Mouse (Mus musculus): ENCODE data around the gene Ints7.
A peak's percentile ranks its signal among the peaks of the same experiment; 100 is the strongest.

Ints7 gene

DNA sequence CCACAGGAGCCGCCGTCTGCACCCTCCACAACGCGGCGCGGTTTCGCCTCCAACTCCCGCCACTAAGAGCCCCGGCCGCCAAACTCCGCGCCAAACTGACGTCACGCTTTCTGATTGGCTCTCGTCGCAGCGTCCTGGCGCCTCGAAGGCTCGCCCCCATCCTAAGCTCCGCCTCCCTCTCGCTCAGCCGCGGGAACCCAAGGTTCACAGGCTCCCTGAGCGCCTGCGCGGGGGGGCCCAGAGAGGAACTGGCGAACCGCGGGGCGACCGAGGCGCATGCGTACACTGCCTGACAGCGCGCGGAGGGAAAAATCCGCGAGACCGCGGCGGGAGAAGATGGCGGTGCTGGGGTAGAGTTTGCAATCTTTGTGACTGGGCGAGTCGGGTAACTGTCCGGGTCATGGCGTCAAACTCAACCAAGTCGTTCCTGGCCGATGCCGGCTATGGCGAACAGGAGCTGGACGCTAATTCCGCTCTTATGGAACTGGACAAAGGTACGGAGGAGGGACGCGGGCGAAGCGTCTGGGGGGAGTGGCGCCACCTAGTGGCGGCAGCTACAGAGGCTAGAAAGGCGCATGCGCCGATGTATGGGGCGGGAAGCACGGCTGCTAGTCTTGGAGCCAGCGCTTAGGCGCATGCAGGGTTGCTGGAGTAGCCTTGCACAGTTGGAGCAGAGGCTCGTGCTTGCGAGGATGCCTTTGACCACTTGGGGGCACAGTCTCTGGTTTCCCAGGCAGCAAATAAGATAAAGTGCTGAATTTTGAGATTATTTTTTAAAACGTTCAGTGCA, at the start of gene Ints7, which contains the start of gene Dtl:
Ints7 (plus strand) TSS at position 179 of the 790 bp plus-strand sequence.
Dtl (minus strand) TSS at position 87 of the 790 bp plus-strand sequence.
- DNase-seq (ENCODE audit: low spot score) = peak; percentile 100

DNA sequence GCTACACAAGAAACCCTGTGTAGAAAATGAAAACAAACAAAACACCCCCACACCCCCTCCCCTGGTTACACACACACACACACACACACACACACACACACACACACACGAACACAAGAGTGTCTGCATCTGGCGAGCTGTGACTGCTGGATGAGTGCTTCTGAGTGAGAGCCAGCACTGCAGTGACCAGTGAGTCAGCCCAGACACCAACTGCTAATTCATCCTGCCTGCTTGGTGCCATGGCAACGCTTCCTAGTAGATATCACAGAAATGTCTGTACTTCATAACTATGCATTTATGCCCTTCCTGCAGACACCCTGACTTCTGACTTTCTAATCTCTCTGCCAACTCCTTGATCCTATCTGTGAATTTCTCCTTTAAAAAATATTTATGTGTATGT, 48.3 kb upstream of the Ints7 start:
- no peak for DNase-seq (ENCODE audit: low spot score)

DNA sequence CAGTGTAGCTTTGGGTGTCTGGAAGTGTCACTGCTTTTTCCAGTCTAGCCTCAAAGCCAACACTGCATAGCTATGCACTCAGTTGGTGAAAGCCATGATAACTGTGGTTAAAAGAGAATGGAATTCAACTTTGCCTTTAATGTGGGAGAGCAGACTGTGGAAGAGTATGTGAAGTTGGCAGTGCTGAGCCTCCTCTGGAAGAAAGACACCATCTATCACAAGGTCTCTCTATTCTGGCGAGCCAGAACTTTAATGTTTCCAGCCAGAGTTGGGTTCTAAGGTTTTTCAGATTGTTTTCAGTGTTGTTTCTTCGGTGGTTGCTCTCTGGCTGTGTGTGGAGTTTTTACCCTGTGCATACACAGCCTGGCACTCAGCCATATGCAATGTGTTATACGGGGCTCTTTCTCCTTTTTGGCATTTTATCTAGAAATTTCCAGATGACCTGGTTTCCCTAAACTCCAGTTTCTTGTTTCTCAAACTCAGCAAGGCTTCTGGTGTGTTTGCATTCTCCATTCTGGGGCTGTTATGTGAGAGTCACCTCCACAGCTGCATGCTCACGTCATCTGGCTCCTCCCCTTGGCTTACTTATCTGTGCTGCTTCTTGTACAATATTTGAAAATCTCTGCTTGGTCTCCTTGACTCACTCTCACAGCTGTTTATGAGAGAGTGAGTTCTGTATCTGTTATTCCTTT, 47.4 kb upstream of the Ints7 start:
- no peak for DNase-seq (ENCODE audit: low spot score)

GRCm38 (mm10) chr1:191529406-191529805, 46.0 kb upstream of the Ints7 start:
- no peak for DNase-seq (ENCODE audit: low spot score)

DNA sequence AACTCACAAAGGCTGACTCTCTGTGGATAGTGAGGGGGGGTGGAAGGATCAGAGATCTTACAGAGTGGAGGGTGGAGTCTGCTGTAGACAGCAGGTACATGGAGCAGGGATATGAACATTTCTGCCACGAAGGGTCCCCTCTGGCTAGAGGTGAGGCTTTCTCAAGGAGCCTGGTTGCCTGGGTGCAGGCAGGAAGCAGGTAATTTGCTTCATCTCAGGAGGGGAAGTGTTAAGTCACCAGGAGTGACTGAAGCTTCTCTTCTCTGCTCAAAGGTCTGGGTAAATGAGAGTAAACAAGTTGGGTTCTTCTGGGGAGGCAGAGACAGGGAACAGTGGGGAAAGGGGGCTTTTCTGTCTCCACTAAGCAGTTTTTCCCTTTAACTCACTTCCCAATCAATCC, 44.4 kb upstream of the Ints7 start:
- DNase-seq (ENCODE audit: low spot score) = no peak

DNA sequence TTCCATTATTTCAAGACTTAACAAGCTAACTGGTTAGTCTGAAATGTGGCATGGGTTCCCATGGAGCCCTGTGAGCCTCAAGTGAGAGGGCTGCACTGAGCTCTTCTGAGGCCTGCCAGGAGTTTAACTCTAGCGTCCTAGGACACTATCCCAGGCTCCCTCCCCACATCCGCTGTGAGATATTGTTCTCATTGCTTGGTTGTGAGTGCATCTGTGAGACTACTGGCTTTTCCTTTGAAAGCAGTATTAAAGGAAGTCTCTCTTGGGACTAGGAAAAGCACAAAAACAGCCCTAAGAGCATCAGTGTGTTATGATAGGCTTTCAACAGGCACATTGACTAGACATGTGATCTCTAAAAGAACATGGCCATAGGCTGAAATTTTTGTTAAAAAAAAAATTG, 40.5 kb upstream of the Ints7 start:
- DNase-seq (ENCODE audit: low spot score) = no peak

- DNase-seq (ENCODE audit: low spot score) = no peak
Measured at GRCm38 (mm10) chr1:191540300-191540699, 35.1 kb upstream of the Ints7 start.

DNA sequence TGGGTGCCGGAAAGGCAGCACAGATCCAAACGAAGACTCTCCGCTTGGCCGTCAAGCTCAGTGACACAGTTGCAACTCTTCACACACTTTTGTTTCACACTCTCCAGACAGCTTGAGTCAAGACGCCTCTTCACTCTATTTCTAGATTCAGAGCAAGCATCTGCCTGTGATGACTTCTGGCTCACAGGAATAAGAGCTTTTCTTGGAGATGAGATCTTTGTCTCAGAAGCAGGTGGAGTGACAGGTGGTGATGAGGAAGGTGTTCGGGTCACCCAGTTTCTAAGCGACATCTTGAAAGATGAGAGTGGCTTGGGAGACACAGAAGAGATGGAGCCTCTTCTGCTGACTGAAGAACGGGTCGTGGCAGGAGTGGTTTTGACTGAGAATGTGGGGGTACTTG, 34.4 kb upstream of the Ints7 start:
- no peak for DNase-seq (ENCODE audit: low spot score)

GRCm38 (mm10) chr1:191541619-191542018, 33.8 kb upstream of the Ints7 start:
- DNase-seq (ENCODE audit: low spot score) = no peak

DNA sequence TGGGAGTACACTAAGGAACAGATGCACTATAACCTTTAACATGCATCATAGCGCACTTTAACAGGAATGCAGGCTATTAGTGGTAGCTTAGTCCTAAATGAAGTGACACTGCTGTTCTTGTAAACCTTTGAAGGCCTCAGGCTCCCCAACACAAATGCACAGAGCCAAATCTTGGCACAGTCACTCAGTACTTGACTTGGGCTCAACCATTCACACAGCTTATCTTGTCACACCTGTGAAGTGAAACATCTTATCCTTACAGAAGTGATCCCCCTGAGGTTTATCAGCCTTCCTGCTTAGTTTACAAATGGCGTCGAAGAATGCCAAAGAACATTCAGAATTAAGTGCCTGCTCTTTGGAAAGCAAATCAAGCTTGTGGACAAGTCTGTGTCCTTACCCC, 31.7 kb upstream of the Ints7 start:
- no peak for DNase-seq (ENCODE audit: low spot score)

DNA sequence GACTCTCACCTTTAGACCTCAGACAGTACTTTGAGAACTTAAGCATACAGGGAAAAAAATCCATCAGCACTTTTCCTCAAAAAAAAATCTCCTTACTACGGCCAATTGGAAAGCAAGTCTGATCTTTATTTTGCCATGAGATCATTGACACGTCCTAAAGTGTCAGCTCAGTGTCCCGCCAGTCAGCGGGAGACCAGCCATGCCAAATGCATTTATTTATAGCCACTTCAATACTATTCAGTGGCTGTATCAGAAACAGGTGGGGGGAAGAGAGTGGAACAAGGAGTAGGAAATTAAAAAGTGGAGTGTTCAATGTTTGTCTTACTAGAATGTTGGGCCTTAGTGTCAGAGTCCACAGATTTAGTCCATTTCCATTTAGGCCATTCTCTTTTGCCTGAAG, 24.6 kb upstream of the Ints7 start:
- DNase-seq (ENCODE audit: low spot score) = no peak

GRCm38 (mm10) chr1:191557109-191557508, 18.3 kb upstream of the Ints7 start:
- DNase-seq (ENCODE audit: low spot score) = no peak

DNA sequence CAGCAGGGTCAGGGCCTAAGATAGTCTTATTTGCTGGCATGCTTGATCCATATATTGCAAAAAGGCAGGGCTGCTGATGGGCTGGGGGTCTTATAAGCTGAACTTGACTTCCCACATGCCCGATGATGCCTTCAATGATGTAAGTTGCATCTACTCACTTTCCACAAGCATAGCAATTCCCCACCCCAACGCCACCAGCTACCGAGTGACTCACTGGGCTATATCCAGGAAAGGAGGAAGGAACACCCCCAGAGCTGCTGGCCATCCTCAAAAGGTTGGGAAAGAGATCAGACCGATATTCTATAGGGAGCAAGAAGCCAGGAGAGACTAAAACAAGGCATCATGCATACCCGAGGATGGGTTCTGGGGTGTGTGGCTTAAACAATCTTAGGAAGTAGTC, 15.7 kb upstream of the Ints7 start:
- DNase-seq (ENCODE audit: low spot score) = no peak

DNA sequence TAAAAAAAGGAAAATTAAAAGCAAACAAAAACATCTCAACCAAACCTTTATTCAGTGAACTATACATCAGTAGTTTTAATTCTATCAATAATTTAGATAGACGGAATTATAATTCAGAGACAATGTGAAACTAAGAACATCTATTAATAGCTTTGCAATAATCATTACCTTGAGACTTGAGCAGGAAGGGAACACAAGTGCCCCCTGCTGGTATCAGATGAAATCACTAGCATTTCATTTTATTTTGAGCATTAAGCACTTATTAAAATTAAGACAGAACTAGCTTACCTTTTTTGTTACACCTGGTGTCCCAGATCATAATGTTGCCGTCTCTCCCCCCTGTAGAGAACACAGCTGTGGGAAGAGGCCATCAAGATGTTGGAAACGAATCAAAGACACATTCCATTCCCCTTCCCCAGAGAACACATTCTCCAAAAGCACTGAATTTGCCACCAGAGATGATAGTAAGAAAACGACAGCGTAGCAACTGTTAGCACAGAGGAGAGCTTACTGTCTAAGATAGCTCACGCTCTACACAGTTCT, 12.5 kb upstream of the Ints7 start:
- no peak for DNase-seq (ENCODE audit: low spot score)

DNA sequence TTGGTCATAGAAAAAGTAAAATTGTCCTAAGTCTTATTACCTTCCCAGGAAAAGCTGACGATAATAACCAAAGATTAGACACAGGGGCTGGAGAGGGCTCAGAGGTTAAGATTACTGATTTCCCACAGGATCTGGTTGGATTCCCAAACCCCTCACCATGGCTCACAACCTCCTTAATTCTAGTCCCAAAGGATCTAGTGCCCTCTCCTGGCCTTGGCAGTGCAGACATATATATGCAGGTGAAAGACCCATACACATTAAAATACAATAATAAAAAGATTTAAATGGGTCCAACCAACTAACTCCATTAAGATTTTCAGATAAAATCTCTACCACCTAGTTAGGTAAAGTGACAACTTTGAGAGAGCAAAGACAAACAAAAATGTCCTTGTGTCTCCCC, 7.6 kb upstream of the Ints7 start:
- DNase-seq (ENCODE audit: low spot score) = no peak

- no peak for DNase-seq (ENCODE audit: low spot score)
Measured at GRCm38 (mm10) chr1:191569625-191570024, 5.8 kb upstream of the Ints7 start.

DNA sequence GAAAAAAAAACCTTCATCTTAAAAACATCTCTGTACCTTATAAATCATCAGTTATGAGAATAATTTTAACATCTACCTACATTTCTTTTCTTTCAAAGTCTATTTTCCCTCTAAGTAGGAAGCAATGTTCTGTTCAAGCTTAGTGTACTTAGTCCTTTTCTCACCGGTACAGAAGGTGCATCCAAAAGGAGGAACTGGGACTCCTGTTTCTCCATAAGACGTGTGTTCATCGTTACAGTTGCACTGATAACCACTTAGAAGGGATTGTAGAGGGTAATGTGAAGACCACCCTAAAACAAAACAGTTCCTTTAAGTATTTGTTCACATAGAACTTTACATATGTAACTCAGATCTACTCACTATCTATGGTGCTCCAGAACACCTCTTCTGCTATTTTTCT, 5.0 kb upstream of the Ints7 start:
- no peak for DNase-seq (ENCODE audit: low spot score)

DNA sequence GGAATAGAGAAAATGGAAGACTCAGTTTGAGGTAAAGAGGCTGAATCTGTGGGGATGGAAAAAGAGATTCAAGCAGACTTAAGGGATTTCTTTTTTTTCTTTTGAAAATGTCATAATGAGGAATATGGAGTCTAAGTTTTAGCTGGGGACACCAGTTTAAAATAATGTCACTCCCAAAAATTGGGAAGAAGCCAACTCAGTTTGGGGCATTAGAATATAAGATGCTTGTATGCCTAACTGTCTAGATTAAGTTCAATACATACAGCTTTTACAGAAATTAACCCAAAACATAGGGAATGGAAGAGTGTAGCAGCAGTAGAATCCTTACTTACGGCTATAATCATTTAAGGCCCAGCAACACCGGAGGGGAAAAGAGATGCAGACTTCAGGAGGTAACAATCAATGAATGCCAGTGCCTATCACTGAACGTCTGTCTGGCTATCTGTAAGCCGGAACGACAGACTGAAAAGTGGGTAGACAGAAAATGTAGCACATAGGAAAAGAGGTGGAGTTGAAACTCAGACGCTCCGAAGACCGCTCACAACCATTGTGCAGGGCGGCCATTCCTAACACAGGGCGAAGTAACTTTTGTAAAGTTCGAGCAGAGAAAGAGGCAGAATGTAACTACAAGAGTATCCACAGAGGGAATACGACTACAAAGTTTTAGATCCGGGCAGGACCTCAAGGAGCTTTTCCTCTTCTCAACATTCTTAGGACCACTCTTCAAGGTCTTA, 1.4 kb upstream of the Ints7 start:
- DNase-seq (ENCODE audit: low spot score) = no peak

- DNase-seq (ENCODE audit: low spot score) = no peak
Measured at GRCm38 (mm10) chr1:191574871-191575457, 472 bp upstream of the Ints7 start.

DNA sequence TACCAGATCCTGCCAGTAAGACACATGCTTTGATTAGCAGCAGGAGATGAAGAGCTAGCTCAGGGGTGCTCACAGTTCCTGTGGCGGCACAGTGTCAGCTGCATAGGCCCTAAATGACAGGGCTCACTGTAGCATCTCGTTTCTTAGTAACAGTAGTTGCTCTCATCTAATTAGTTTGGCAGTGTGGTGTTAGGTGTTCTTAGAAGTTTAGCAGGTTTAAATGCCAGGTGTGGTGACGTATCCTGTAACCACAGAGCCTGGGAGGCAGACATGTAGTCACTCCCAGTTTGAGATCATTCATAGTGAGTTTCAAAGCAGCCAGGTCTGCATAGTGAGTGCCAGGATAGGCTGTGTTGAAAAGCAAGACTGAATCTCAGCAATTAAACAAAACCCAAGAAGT, 4.1 kb downstream of the Ints7 start:
- DNase-seq (ENCODE audit: low spot score) = no peak

DNA sequence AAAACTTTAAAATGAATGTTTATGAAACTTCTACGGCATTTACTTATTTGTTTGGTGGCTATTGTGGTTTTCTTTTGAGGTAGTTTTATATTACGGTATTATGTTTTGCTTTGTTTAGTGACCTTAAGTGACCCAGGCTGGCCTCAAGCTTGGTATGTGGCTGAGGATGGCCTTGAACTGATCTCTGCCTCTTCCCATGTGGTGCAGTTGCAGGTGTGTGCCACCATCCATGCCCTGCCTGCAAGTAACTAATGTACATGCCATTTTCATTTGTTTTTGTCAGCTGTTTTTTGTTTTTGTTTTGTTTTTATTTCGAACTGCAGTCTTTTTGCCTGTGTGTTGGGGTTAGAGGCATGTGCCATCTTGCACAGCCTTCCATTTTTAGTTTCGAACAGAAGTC, 6.2 kb downstream of the Ints7 start:
- DNase-seq (ENCODE audit: low spot score) = no peak

DNA sequence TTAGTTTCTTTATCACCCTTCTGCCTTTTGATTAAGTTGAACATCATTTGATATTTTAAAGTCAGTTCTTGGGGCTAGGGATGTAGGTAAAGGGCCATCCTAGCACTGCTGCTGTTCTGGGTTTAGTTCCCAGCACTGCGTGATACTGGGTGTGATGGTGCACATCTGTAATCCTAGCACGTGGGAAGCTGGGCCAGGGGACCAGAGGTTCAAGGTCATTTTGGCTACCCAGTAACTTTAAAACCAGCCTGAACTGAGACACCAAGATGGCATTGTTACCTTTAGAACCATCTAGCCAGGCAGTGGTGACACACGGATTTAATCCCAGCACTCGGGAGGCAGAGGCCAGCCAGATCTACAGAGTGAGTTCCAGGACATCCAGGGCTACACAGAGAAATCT, 8.4 kb downstream of the Ints7 start:
- no peak for DNase-seq (ENCODE audit: low spot score)

Data from ovary, postnatal 36 days (tissue).